ENCODE assay signal across 40 mouse cellular contexts in the genomic region with DNA sequence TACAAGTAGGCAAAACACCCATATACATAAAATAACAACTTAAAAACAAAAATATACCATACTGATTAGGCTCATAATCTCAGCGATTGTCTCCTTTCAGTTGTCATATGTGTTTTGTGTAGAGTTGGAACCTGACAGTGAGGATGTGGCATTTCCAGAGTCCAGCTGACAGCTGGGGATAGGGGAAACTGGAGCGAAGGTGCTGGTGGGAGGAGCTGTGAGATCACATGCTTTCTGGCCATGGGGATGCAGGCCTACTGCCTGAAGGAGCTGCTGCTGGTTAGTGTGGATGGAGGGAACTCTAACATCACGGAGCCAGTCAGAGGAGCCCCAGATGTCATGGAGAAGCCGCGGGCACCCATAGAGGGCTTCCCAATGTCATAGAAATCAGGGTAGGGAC. TPM values are rescaled to one million over a fixed set of nuclear protein-coding genes. Genes with fewer than 3 reads are reported as not detected.
"Had no signal": no experiment of that assay in that cellular context is flagged by ENCODE, and none has a peak within 500 bp of the region (broad histone marks: within the 10 kb centered on the region; RNA-seq: fewer than 3 reads in every experiment).

No protein-coding gene starts in this region.

- DNase-seq: forebrain, postnatal 0 days; gastrocnemius, postnatal 14 days; gastrocnemius, postnatal 36 days; heart, adult 18-20 months; heart, postnatal 10 days; kidney, postnatal 14 days; layer of hippocampus, adult 9-11 months; layer of hippocampus, postnatal 36 days; left cerebral cortex, postnatal 4 days; lung, adult 18-20 months had no signal

- H3K9ac ChIP-seq: forebrain, postnatal 0 days; heart, embryonic 12.5 days; hindbrain, embryonic 13.5 days; hindbrain, embryonic 15.5 days; limb, embryonic 13.5 days; limb, embryonic 15.5 days; liver, embryonic 12.5 days; liver, embryonic 14.5 days had no signal

- H3K4me1 ChIP-seq: heart, embryonic 10.5 days; heart, embryonic 12.5 days; hindbrain, embryonic 13.5 days; hindbrain, embryonic 15.5 days; limb, embryonic 13.5 days; limb, embryonic 15.5 days; liver, embryonic 12.5 days had no signal

- ATAC-seq: forebrain, postnatal 0 days; hindbrain, postnatal 0 days; intestine, embryonic 16.5 days; liver, embryonic 12.5 days had no signal

- H3K27me3 ChIP-seq: heart, embryonic 12.5 days; hindbrain, embryonic 13.5 days; hindbrain, embryonic 15.5 days; limb, embryonic 13.5 days; limb, embryonic 15.5 days; liver, embryonic 12.5 days had no signal

- H3K36me3 ChIP-seq: heart, embryonic 10.5 days; heart, embryonic 12.5 days; hindbrain, embryonic 13.5 days; hindbrain, embryonic 15.5 days; limb, embryonic 13.5 days; limb, embryonic 15.5 days; liver, embryonic 12.5 days had no signal

- H3K27ac ChIP-seq: heart, embryonic 10.5 days; hindbrain, embryonic 13.5 days; hindbrain, embryonic 15.5 days; hindbrain, postnatal 0 days; limb, embryonic 13.5 days; limb, embryonic 15.5 days; liver, embryonic 12.5 days; liver, embryonic 14.5 days had no signal

- H3K4me3 ChIP-seq: heart, embryonic 10.5 days; heart, embryonic 12.5 days; hindbrain, embryonic 13.5 days; hindbrain, embryonic 15.5 days; limb, embryonic 13.5 days; limb, embryonic 15.5 days; liver, embryonic 12.5 days had no signal

- H3K9me3 ChIP-seq: heart, embryonic 10.5 days; hindbrain, embryonic 15.5 days; limb, embryonic 15.5 days had no signal

- H3K4me2 ChIP-seq: heart, embryonic 12.5 days; hindbrain, embryonic 13.5 days; hindbrain, embryonic 15.5 days; limb, embryonic 13.5 days; limb, embryonic 15.5 days; liver, embryonic 12.5 days had no signal

RNA-seq across cellular contexts. Expression of a gene that starts 3.1 kb away (rescaled TPM):
- total RNA-seq: forebrain, postnatal 0 days; gastrocnemius, adult 18-20 months; gastrocnemius, adult 8-10 months; gastrocnemius, postnatal 14 days; heart, adult 18-20 months; heart, adult 8-10 months; heart, postnatal 10 days; heart, postnatal 25 days; hematopoietic stem cell, adult 5-6 weeks; hindbrain, postnatal 0 days; layer of hippocampus, adult 18-20 months; layer of hippocampus, adult 8-10 months; left cerebral cortex, adult 18-20 months; left cerebral cortex, postnatal 10 days; left cerebral cortex, postnatal 25 days; left cerebral cortex, postnatal 4 days; liver, adult 2 months had no signal
- polyA plus RNA-seq: forebrain, postnatal 0 days; gonadal fat pad, adult 2 months; heart, embryonic 10.5 days; heart, embryonic 12.5 days; heart, embryonic 14.5 days; heart, embryonic 16.5 days; hindbrain, embryonic 11.5 days; hindbrain, embryonic 13.5 days; hindbrain, embryonic 15.5 days; hindbrain, postnatal 0 days; intestine, embryonic 14.5 days; intestine, embryonic 16.5 days; limb, embryonic 11.5 days; limb, embryonic 13.5 days; limb, embryonic 15.5 days; liver, embryonic 12.5 days had no signal

RNA-seq across cellular contexts. Expression of a gene that starts 46.8 kb away (rescaled TPM):
- total RNA-seq: forebrain, postnatal 0 days; gastrocnemius, adult 18-20 months; gastrocnemius, adult 8-10 months; gastrocnemius, postnatal 14 days; gastrocnemius, postnatal 36 days; heart, adult 18-20 months; heart, adult 8-10 months; heart, postnatal 10 days; heart, postnatal 25 days; hematopoietic stem cell, adult 5-6 weeks; hindbrain, postnatal 0 days; layer of hippocampus, adult 18-20 months; layer of hippocampus, adult 8-10 months; layer of hippocampus, postnatal 14 days; layer of hippocampus, postnatal 36 days; left cerebral cortex, adult 18-20 months; left cerebral cortex, adult 8-10 months; left cerebral cortex, postnatal 10 days; left cerebral cortex, postnatal 25 days; left cerebral cortex, postnatal 4 days; liver, adult 2 months had no signal
- polyA plus RNA-seq: forebrain, postnatal 0 days; heart, embryonic 10.5 days; heart, embryonic 12.5 days; heart, embryonic 14.5 days; heart, embryonic 16.5 days; hindbrain, embryonic 11.5 days; hindbrain, embryonic 13.5 days; hindbrain, embryonic 15.5 days; hindbrain, postnatal 0 days; intestine, embryonic 14.5 days; intestine, embryonic 16.5 days; large intestine, adult 2 months; limb, embryonic 11.5 days; limb, embryonic 13.5 days; limb, embryonic 15.5 days; liver, adult 2 months; liver, embryonic 12.5 days; liver, embryonic 14.5 days had no signal

RNA-seq across cellular contexts. Expression of a gene that starts 48.9 kb away (rescaled TPM):
- total RNA-seq: hematopoietic stem cell, adult 5-6 weeks had no signal
